Mouse (Mus musculus) neutrophil, adult 83 days (primary cell): Measurements from ENCODE around the gene Gpr165. TPM values are rescaled to one million over a fixed set of nuclear protein-coding genes. Genes with fewer than 3 reads are reported as not detected.

ENCODE experiments used
- total RNA-seq, 2 experiments: library from RNA; stranded (reverse); gene quantifications; one replicate each; pipeline ENCODE4 v1.2.4; 2023

The Gpr165 gene
- not detected for total RNA-seq

GRCm38 (mm10) chrX:96712907-96713774 lies at the start of gene Gpr165:
Gene Gpr165 (plus strand): TSS chrX:96713441.

